Mouse (Mus musculus): ENCODE results near the gene 4930558K02Rik.

The 4930558K02Rik gene

DNA sequence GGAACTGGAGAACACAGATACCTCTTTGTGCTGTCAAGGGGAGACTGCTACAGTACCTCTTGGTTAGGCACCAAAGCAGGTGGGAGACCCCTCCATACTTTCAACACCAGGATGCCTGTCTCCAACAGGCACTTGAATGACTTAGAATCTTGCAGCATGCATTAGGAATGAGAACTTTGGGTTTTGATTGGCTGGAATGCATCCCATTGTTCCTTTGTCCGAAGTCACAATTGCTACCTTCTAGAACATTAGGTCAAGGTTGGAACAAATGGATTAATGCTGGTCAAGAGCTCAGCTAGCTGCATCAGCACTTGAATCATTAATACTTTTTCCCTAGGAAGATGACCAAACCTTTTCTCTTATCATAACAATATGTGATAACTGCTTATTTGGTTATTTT, at the start of gene 4930558K02Rik:
Gene 4930558K02Rik, minus strand, starts transcription at position 101 of the 400 bp plus-strand sequence.
- no peak for DNase-seq (ENCODE audit: low read depth, low spot score)

DNA sequence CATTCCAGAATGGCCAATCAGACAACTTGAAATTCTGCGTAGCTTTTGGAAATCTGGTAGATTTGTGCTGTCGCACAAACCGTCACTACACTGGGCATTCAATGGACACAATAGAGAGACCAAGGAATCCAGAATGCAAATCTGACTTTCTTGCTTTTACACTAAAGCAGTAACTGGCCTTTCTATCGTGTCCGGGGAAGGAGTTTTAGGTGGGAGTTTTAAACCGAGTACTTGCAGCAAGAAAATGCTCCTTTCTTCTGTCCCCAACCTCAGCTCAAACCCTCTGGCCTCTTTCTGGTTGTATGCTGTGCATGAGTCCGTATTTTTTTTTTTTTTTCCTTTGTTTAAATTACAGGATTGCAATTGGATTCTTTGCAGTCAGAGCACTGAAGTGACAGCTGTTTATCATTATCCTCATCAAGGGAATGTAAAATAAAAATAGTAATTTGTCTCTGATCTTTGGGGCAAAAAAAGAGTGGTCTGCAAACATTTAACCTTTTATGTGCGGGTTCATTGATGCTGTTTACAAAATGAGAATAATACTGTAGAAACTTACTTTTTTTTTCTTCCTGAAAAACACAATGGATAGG, 44.3 kb upstream of the 4930558K02Rik start:
- no peak for DNase-seq (ENCODE audit: low read depth, low spot score)

- no peak for DNase-seq (ENCODE audit: low read depth, low spot score)
Observed at GRCm38 (mm10) chr1:162020766-162021165, 41.3 kb upstream of the 4930558K02Rik start.

DNA sequence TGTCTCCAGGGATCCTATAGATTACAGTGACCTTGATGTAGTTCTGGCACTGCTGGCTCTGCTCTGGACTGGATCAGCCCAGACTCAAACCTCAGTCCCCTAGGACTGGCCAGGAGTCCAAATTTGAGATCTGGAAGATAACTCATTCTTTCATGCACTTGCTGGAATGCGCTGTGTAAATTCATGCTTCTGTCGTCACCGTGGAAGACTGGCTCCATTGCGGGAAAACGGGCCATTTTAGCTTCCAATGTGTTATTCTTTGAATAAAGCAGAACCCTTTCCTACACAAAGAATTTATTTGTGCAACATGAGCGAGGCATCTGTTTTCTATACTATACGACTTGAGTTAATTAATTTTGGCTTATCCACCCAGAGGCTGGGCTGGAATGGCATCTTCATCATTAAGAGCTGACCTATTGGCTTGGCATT, 40.9 kb upstream of the 4930558K02Rik start:
- DNase-seq (ENCODE audit: low read depth, low spot score) = peak; percentile 70

DNA sequence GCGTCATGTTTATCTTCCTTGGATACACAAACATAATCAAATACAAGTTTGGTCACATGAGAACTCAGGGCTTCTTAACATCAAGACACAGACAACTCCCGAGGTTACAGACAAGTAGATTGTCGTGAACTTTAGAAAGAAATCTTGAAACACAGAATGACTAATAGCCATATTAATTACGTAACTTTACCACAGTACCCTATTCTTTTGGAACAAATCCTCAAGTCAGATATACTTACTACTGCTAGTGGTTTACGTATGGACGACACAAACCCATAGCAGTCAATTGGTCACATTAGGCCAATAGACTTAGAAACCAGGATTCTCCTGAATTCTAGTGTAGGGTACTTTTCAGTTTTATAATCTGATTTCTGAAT, 39.2 kb upstream of the 4930558K02Rik start:
- no peak for DNase-seq (ENCODE audit: low read depth, low spot score)

DNA sequence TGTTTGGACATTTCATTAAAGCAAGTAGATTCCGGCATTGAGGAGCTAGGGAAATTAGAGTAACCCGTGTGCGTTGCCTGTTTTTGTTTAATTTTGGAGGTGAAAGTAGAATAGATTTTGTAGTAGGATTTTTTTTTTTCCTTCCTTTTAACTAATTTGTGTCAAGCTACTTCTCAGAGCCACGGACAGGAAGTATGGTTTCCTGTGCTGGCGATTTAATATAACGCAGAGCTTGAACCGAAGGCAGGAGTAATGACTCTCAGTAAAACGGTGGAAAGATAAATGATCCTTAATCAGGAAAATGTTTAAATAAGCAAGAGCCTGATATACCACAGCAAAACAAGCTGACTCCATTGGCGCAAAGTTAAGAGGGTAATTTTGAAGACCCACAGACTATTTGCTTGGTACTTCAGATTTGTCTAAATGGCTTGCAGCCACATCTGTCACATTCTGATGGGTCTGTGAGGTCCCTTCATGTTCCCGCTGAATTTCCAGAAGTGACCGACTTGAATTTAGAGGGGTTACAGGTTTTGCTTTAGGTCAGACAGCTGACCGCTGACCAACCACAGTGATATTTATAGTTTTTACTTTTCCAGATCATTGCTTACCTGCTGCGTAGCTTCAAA, 38.7 kb upstream of the 4930558K02Rik start:
- DNase-seq (ENCODE audit: low read depth, low spot score) = no peak

DNA sequence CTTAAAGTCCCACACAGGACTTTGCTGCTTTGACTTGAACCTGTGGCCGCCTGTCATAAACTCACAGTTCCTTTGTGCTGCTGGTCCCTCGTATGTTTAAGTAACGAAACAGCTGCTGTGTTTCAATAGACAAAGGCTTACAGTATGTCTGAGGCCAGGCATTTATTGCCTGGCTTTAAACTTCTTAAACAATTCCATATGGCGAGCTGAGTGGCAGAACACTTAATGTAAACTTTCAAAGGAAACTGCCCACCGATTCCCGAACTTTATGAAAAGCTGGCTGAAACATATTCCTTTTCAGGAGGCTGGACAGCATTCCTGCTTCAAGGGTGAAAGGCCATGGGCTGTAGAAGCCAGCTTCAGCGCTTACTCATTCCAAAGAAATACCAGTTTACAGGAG, 37.5 kb upstream of the 4930558K02Rik start:
- peak; percentile 83 for DNase-seq (ENCODE audit: low read depth, low spot score)

GRCm38 (mm10) chr1:162015247-162015862, 35.9 kb upstream of the 4930558K02Rik start:
- DNase-seq (ENCODE audit: low read depth, low spot score) = peak; percentile 65

DNA sequence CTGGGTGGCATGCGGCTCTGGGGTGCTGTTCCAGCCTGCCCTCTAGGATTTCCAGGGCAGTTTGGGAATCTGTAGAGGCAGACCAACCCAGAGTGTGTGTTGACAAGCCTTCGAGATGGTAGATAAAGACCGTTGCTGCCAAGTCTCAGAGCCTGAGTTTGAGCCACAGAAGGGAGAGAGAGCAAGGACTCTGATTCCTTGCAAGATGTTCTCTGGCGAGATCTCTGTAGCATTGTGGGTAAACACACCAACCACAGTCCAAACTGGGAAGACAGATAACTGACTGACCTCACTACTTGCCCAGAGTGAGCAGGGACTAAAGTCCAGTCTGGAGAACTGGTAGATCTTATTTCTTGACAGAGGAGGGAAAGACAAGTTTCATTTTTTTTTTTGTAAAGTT, 34.1 kb upstream of the 4930558K02Rik start:
- peak; percentile 51 for DNase-seq (ENCODE audit: low read depth, low spot score)

DNA sequence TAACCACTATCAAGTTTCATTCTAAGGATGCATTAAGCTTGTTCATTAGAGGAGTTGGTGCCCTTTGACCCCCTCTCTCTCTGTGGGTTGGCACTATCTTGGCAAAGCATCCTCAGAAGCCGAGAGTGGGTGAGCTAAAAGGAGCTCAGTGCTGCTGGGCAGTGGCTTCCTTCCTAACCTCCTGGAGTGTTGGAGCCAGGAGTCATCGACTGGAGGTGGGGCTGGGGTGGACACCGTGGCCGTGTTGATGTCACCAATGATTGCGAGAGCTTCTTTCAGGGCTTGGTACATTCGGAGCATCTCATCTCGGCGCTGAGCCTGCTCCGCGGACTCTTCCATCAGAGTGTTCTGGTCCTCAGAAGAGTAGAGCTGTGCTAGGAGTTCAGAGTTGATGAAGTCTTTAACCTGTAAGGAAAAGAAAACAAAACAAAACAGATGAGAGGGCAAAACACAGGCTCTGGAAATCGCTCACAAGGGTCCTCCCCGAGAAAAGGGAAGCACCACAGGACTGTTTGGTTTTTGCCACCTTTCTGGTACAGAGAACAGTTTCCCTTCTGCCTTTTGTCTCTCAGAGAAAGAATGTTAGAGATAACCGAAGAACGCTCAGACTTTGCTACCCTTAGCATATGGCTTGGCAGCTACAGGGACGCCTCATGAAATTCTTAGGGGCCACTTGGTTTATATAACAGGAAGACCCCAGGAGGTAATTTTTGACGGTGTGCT, 32.2 kb upstream of the 4930558K02Rik start:
- no peak for DNase-seq (ENCODE audit: low read depth, low spot score)

- no peak for DNase-seq (ENCODE audit: low read depth, low spot score)
Observed at GRCm38 (mm10) chr1:162009086-162009485, 29.6 kb upstream of the 4930558K02Rik start.

- no peak for DNase-seq (ENCODE audit: low read depth, low spot score)
Observed at GRCm38 (mm10) chr1:162008631-162009067, 29.2 kb upstream of the 4930558K02Rik start.

GRCm38 (mm10) chr1:162008208-162008607, 28.8 kb upstream of the 4930558K02Rik start:
- peak; percentile 54 for DNase-seq (ENCODE audit: low read depth, low spot score)

DNA sequence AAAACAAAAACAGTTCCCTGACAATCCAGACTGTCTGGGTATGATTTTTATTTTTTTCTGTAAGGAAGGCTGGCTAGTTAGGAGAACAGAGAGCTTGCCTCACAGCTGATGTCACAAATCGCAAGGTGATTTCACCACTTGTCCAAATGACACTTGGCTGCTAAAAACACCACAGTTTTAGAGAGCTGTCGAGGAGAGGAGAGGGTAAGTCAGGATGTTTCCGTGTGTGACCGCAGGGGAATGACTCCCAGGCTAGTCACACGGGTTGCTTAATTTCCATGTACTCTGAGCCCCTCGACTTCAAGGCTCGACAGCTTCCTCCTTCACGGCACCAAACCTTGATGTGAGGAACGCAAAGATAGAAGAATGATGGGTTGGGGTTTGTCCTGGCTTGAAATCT, 26.7 kb upstream of the 4930558K02Rik start:
- DNase-seq (ENCODE audit: low read depth, low spot score) = peak; percentile 77

- DNase-seq (ENCODE audit: low read depth, low spot score) = peak; percentile 57
Observed at GRCm38 (mm10) chr1:162004821-162005770, 25.7 kb upstream of the 4930558K02Rik start.

GRCm38 (mm10) chr1:162004518-162004780, 25.0 kb upstream of the 4930558K02Rik start:
- DNase-seq (ENCODE audit: low read depth, low spot score) = no peak

- peak; percentile 66 for DNase-seq (ENCODE audit: low read depth, low spot score)
Observed at GRCm38 (mm10) chr1:162003729-162004517, 24.5 kb upstream of the 4930558K02Rik start.

GRCm38 (mm10) chr1:162001328-162001727, 21.9 kb upstream of the 4930558K02Rik start:
- no peak for DNase-seq (ENCODE audit: low read depth, low spot score)

GRCm38 (mm10) chr1:161999882-162000371, 20.5 kb upstream of the 4930558K02Rik start:
- peak; percentile 94 for DNase-seq (ENCODE audit: low read depth, low spot score)

- no peak for DNase-seq (ENCODE audit: low read depth, low spot score)
Observed at GRCm38 (mm10) chr1:161999338-161999737, 19.9 kb upstream of the 4930558K02Rik start.
